Mouse (Mus musculus) testis, adult 2 months (tissue): ENCODE data around the gene Zfp423.

ENCODE experiments used
- CTCF ChIP-seq: fragments of 200-500 bp; IDR thresholded peaks from 2 replicates; pipeline ENCODE4 v1.5.1; 2012; ENCODE audit warnings: low read depth, mild to moderate bottlenecking, inconsistent platforms, low read length, moderate library complexity; ENCODE audit not compliant: control insufficient read depth, insufficient read depth, insufficient replicate concordance
- POLR2A ChIP-seq: fragments of 200-500 bp; IDR thresholded peaks from 2 replicates; pipeline ENCODE4 v1.6.1; 2012; ENCODE audit warnings: low read depth, mild to moderate bottlenecking, inconsistent platforms, low read length, moderate library complexity; ENCODE audit not compliant: control insufficient read depth

GRCm38 (mm10) chr8:87937211-87937610, 22.2 kb downstream of the Zfp423 start:
- TF ChIP-seq CTCF (no peak), POLR2A (no peak)
